Mouse (Mus musculus): ENCODE results near the gene Omg. TPM values are rescaled to one million over a fixed set of nuclear protein-coding genes. Genes with fewer than 3 reads are reported as not detected.

The Omg gene
- total RNA-seq, 1 experiment, result 0.09 TPM

DNA sequence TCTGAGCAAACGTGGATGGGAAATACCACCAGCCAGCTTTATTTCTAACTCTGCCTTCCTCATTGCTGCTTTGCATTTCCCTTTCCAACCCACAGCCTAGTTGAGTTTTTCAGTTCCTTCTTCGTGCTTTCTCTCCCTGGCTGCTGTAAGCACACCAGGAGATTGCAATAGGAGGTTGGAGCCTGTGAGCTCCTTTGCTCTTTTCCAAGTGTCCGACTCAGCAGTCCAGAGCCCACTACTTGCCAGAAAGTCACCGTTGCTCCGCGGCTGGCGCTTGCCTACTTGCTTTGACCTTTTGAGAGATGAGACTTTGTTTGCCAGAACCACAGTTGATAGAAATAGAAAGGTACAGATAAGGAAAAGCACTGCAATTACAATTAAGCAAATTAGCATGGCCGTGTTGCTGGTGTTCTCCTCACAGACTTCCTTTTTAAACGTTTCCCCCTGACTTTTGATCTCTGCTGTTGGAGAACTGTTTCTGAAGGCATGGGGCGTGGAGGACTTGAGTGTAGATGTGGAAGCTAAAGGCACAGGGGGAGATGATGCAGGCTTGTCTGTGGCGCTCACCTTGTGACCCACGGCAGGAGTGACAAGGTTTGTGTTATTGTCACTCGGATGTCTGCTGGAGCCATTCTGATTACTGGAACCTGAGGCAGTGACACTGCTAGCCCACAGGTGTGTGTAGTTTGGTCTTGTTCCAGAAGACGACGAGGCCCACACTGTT, 23.3 kb upstream of the Omg start:
- in situ Hi-C loops (cut with MboI; ENCODE audit: low sequenced_read_pairs in 2 of 2, unreplicated experiment in 2 of 2), result no loop called here

DNA sequence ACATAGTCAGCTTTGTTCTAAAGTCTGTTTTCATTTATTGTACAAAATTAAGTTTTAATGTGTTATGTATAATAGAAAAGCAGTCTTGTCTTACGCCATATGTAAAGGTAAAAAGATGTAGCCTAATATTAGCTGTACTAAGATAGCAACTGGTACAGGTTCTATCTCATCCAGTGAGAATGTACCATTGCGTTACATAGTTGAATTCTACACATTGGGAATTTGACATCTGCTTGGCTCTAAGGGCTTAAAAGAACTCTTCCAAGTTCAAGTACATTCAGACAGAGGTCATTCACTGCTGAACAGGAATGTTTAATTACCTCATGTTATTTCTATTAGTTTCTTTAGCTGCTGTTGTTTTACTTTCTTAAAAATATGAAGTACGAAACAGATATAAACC, 22.7 kb upstream of the Omg start:
- H3K4me3 ChIP-seq (ENCODE audit: insufficient read depth in 1 of 2, low read depth in 1 of 2, low read length in 2 of 2, poor library complexity in 1 of 2, severe bottlenecking in 1 of 2), result no peak overlapping the region
- H3K4me1 ChIP-seq (ENCODE audit: control insufficient read depth in 2 of 2, insufficient read depth in 2 of 2, low read length in 2 of 2, poor library complexity in 1 of 2), result no peaks in the 10 kb centered on the region
- H3K9me3 ChIP-seq (ENCODE audit: control insufficient read depth, insufficient read depth, low read depth, low read length), result no peaks in the 10 kb centered on the region
- TF ChIP-seq CHD2 (IDR thresholded peaks at IDR 0.05; ENCODE audit: low read depth, low read length) (no peak), ZNF384 (IDR thresholded peaks at IDR 0.05; ENCODE audit: low read depth, low read length) (no peak), MAFK (IDR thresholded peaks at IDR 0.05; ENCODE audit: insufficient read depth, low read depth, low read length) (no peak), HCFC1 (IDR thresholded peaks at IDR 0.05; ENCODE audit: borderline replicate concordance, insufficient read depth, low read length) (no peak), ZC3H11A (IDR thresholded peaks at IDR 0.05; ENCODE audit: borderline replicate concordance, low read depth, low read length) (no peak)
- in situ Hi-C loops (cut with MboI; ENCODE audit: low sequenced_read_pairs in 2 of 2, unreplicated experiment in 2 of 2), result no loop called here
- H3K36me3 ChIP-seq (ENCODE audit: control insufficient read depth, insufficient read depth, low read length, poor library complexity, severe bottlenecking), result peaks cover 2% of the 10 kb centered on the region; the same call in 1 of the 2 replicates
- no peak for DNase-seq (ENCODE audit: low read depth, low spot score)
- H3K9ac ChIP-seq (ENCODE audit: insufficient read depth, low read depth, low read length, poor library complexity, severe bottlenecking), result no peak overlapping the region
- H3K27ac ChIP-seq (ENCODE audit: insufficient read depth, low read depth, low read length, poor library complexity, severe bottlenecking), result no peak overlapping the region

More for the DNA sequence above, 23.3 kb upstream of the Omg start:
- H3K36me3 ChIP-seq (ENCODE audit: control insufficient read depth, insufficient read depth, low read length, poor library complexity, severe bottlenecking), result peaks cover 2% of the 10 kb centered on the region; the same call in 1 of the 2 replicates
- no peaks in the 10 kb centered on the region for H3K9me3 ChIP-seq (ENCODE audit: control insufficient read depth, insufficient read depth, low read depth, low read length)
- no peak overlapping the region for H3K27ac ChIP-seq (ENCODE audit: insufficient read depth, low read depth, low read length, poor library complexity, severe bottlenecking)
- no peak overlapping the region for H3K9ac ChIP-seq (ENCODE audit: insufficient read depth, low read depth, low read length, poor library complexity, severe bottlenecking)
- H3K4me1 ChIP-seq (ENCODE audit: control insufficient read depth in 2 of 2, insufficient read depth in 2 of 2, low read length in 2 of 2, poor library complexity in 1 of 2), result no peaks in the 10 kb centered on the region
- H3K4me3 ChIP-seq (ENCODE audit: insufficient read depth in 1 of 2, low read depth in 1 of 2, low read length in 2 of 2, poor library complexity in 1 of 2, severe bottlenecking in 1 of 2), result no peak overlapping the region
- DNase-seq (ENCODE audit: low read depth, low spot score), result no peak
- no peak for TF ChIP-seq ZNF384 (IDR thresholded peaks at IDR 0.05; ENCODE audit: low read depth, low read length)
- no peak for TF ChIP-seq HCFC1 (IDR thresholded peaks at IDR 0.05; ENCODE audit: borderline replicate concordance, insufficient read depth, low read length)
- no peak for TF ChIP-seq CHD2 (IDR thresholded peaks at IDR 0.05; ENCODE audit: low read depth, low read length)
- no peak for TF ChIP-seq ZC3H11A (IDR thresholded peaks at IDR 0.05; ENCODE audit: borderline replicate concordance, low read depth, low read length)
- TF ChIP-seq MAFK (IDR thresholded peaks at IDR 0.05; ENCODE audit: insufficient read depth, low read depth, low read length), result no peak

- DNase-seq (ENCODE audit: low read depth, low spot score), result no peak
- in situ Hi-C loops (cut with MboI; ENCODE audit: low sequenced_read_pairs in 2 of 2, unreplicated experiment in 2 of 2), result no loop called here
- Histone ChIP-seq H3K9ac (ENCODE audit: insufficient read depth, low read depth, low read length, poor library complexity, severe bottlenecking) (no peak overlapping the region), H3K9me3 (ENCODE audit: control insufficient read depth, insufficient read depth, low read depth, low read length) (no peaks in the 10 kb centered on the region), H3K4me3 (ENCODE audit: insufficient read depth in 1 of 2, low read depth in 1 of 2, low read length in 2 of 2, poor library complexity in 1 of 2, severe bottlenecking in 1 of 2) (no peak overlapping the region), H3K4me1 (ENCODE audit: control insufficient read depth in 2 of 2, insufficient read depth in 2 of 2, low read length in 2 of 2, poor library complexity in 1 of 2) (no peaks in the 10 kb centered on the region), H3K36me3 (ENCODE audit: control insufficient read depth, insufficient read depth, low read length, poor library complexity, severe bottlenecking) (peaks cover 2% of the 10 kb centered on the region; the same call in 1 of the 2 replicates), H3K27ac (ENCODE audit: insufficient read depth, low read depth, low read length, poor library complexity, severe bottlenecking) (no peak overlapping the region)
- no peak for TF ChIP-seq HCFC1 (IDR thresholded peaks at IDR 0.05; ENCODE audit: borderline replicate concordance, insufficient read depth, low read length)
- no peak for TF ChIP-seq ZNF384 (IDR thresholded peaks at IDR 0.05; ENCODE audit: low read depth, low read length)
- TF ChIP-seq CHD2 (IDR thresholded peaks at IDR 0.05; ENCODE audit: low read depth, low read length), result no peak
- no peak for TF ChIP-seq MAFK (IDR thresholded peaks at IDR 0.05; ENCODE audit: insufficient read depth, low read depth, low read length)
- no peak for TF ChIP-seq ZC3H11A (IDR thresholded peaks at IDR 0.05; ENCODE audit: borderline replicate concordance, low read depth, low read length)
These were observed 20.4 kb upstream of the Omg start for GRCm38 (mm10) chr11:79524310-79524575.

DNA sequence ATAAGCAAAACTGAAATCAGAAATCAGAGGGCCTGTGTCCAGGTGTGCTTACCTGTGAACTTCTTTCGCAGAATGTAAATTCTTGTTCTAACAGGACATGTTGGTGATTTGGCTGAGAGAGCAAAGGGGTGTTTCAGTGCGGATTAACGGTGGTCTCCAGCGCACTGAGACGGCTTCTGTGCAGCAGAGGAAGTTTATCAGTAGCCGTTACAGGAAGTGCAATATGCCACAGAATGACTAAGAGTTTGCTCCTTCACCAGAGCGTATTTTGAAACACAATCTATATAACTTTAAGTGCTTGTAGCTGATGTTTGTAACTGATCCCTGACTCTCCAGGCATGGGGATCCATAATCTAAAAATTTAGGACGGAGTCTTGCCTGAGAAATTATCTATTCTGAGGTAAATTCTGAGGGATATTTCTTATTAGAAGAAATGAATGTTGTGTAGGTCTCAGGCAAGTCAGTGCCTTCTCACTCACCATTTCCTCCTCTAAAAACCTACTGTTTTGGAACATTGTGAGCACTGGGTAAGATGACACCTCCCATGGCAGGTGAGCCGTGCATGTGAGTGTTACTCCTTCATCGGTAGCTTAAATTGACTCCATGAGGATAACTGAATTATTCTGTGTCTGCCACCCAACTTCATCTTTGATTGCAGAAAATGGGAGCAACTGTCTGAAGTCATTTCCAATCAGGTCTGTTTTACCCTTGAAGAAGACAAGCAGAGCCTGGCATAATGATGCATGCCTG, 19.9 kb upstream of the Omg start, which contains the start of gene Evi2b:
Evi2b (minus strand) TSS at position 203 of the 750 bp plus-strand sequence.
- H3K4me3 ChIP-seq (ENCODE audit: insufficient read depth in 1 of 2, low read depth in 1 of 2, low read length in 2 of 2, poor library complexity in 1 of 2, severe bottlenecking in 1 of 2), result no peak within 1 kb of the TSS
- H3K9ac ChIP-seq (ENCODE audit: insufficient read depth, low read depth, low read length, poor library complexity, severe bottlenecking), result no peak within 1 kb of the TSS
- DNase-seq (ENCODE audit: low read depth, low spot score), result no peak
- H3K9me3 ChIP-seq (ENCODE audit: control insufficient read depth, insufficient read depth, low read depth, low read length), result no peaks in the 10 kb centered on the region
- no peak within 1 kb of the TSS for H3K27ac ChIP-seq (ENCODE audit: insufficient read depth, low read depth, low read length, poor library complexity, severe bottlenecking)
- in situ Hi-C loops (cut with MboI; ENCODE audit: low sequenced_read_pairs in 2 of 2, unreplicated experiment in 2 of 2), result no loop called here
- TF ChIP-seq MAFK (IDR thresholded peaks at IDR 0.05; ENCODE audit: insufficient read depth, low read depth, low read length), result no peak
- TF ChIP-seq HCFC1 (IDR thresholded peaks at IDR 0.05; ENCODE audit: borderline replicate concordance, insufficient read depth, low read length), result no peak
- TF ChIP-seq ZC3H11A (IDR thresholded peaks at IDR 0.05; ENCODE audit: borderline replicate concordance, low read depth, low read length), result no peak
- TF ChIP-seq CHD2 (IDR thresholded peaks at IDR 0.05; ENCODE audit: low read depth, low read length), result no peak
- no peak for TF ChIP-seq ZNF384 (IDR thresholded peaks at IDR 0.05; ENCODE audit: low read depth, low read length)
- H3K4me1 ChIP-seq (ENCODE audit: control insufficient read depth in 2 of 2, insufficient read depth in 2 of 2, low read length in 2 of 2, poor library complexity in 1 of 2), result no peaks in the 10 kb centered on the region
- H3K36me3 ChIP-seq (ENCODE audit: control insufficient read depth, insufficient read depth, low read length, poor library complexity, severe bottlenecking), result peaks cover 2% of the 10 kb centered on the region; the same call in 1 of the 2 replicates
